Mouse (Mus musculus): ENCODE measurements around the gene Rcn3. TPM values are rescaled to one million over a fixed set of nuclear protein-coding genes. Genes with fewer than 3 reads are reported as not detected.

Rcn3 gene
- polyA plus RNA-seq, 1 experiment, result 277 TPM

GRCm38 (mm10) chr7:45048923-45049657 lies 42.9 kb downstream of the Rcn3 start:
- DNase-seq (ENCODE audit: low spot score), result no peak

- DNase-seq (ENCODE audit: low spot score), result no peak
These were observed 43.8 kb downstream of the Rcn3 start for GRCm38 (mm10) chr7:45048001-45048890.

- no peak for DNase-seq (ENCODE audit: low spot score)
These were observed 44.5 kb downstream of the Rcn3 start for GRCm38 (mm10) chr7:45047491-45047890.

DNA sequence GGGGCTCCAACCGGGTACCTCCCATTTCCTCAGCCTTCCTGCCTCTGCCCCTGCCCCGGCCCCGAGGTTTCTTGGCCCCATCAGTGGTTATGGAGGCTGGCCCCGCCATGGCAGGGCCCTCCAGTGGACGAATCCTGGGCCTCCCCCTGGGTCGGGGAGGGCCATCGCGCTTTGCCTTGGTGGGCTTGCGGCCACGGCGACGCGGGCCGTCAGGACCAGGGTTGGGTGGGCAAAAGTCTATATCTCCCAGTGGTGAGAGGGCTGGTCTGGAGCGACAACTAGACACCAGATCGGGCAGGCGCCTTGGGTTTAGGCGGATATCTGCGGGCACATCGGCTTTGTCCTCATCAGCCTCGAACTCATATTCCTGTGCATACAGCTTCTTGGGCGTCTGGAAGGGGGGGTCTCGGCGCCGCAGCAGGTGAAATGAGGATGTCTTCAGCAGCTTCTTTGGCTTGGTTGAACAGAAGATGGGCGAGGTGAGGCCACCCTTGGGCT lies 45.1 kb downstream of the Rcn3 start:
- no peak for DNase-seq (ENCODE audit: low spot score)

GRCm38 (mm10) chr7:45045741-45046140 lies 46.3 kb downstream of the Rcn3 start:
- DNase-seq (ENCODE audit: low spot score), result no peak

DNA sequence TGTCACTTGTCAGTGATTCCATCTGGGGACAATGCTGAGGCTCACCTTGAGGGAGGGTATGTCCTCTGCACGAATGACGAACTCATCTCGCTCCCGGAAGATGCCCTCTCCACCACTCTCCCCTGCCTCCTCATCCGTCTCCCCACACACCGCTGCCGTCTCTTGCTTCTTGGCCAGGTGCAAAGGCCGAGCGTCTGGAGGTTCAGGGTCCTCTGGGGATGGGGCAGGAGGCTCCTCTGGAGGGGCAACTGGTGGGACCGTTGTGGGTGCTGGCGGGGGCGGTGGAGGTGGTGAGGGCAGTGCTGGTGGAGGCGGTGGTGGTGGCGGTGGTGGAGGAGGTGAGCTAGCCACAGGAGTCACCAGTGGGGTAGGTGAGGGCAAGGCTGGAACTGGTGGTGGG lies 48.7 kb downstream of the Rcn3 start:
- no peak for DNase-seq (ENCODE audit: low spot score)

DNA sequence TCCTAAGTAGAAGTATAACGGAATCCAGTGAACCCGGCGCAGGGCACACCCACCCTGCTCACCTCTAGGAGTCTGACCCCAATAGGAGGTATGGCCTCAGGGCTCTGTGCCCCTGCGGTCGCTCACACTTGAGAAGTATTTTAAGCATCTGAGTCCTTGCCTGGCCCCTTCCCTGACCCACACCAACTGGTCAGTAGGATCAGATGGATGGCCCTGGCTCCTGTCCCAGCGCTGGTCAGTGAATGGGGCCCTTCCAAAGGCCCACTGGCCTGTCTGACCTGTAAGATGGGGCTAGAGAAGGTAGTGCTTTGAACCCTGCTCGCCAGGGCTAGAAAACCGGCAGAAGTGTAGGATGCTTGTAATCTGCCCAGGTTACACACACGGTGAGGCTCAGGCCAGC lies 51.2 kb downstream of the Rcn3 start:
- no peak for DNase-seq (ENCODE audit: low spot score)

DNA sequence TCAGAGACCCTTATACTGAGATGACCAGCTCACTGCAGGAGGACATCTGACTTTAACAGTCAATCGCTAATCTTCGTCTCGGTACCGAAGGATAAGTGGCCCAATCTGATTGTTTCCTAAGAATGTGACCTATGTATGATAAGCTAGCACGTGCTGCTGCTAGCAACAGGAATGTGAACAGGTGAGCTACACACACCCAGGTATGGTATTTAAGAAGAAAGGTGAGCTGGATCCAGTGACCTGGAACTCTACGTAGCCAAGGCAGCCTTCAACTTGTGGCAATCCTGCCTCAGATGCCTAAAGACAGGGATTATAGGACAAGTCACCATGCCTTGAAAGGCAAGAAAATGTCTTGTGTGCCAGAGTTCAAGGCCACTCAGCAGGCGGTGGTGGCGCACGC lies 53.6 kb downstream of the Rcn3 start:
- no peak for DNase-seq (ENCODE audit: low spot score)

- DNase-seq (ENCODE audit: low spot score), result no peak
These were observed 54.2 kb downstream of the Rcn3 start for GRCm38 (mm10) chr7:45037720-45038361.

DNA sequence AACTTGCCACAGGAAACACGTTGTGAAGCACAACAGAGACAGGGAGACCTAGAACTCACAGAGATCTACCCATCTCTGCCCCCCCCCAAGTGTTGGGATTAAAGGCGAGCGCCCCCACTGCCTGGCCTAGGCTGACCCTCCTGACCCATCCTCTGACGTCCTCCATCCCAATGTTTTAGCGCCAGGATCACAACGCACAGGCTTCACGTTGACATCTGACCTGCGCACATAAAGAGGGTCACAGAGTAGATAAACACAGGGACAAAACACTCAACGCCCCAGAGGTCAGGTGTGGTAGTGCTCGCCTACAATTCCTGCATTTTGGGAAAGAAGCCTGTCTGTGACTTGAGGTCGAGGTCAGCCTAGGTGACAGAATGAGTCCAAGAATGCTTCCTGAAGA lies 55.3 kb downstream of the Rcn3 start:
- DNase-seq (ENCODE audit: low spot score), result no peak

DNA sequence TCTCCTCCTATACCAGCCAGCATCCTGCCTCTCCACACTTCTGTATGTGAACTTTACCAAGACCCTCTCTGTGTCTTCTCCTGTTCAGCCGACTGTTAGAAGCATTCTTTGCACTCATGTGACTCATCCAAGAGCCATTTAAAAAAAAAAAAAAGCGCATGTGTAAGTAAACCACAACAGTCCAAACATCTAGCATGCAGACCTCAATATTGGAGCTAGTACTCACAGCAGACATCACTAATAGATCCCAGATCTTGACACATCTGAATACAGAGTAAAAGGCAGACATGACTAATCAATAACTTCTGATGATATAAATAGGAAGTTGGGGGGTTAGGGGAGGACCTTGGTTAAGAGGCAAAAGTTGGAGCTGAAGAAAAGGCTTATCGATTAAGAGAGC lies 56.4 kb downstream of the Rcn3 start:
- DNase-seq (ENCODE audit: low spot score), result no peak

GRCm38 (mm10) chr7:45033722-45034359 lies 58.2 kb downstream of the Rcn3 start:
- peak; percentile 18 for DNase-seq (ENCODE audit: low spot score)

Other genes with a start within 250 kb of the Rcn3 start
- gene Akt1s1, start 243.2 kb downstream of the Rcn3 start, polyA plus RNA-seq (2012; rRNA removed), result 93.8 and 99.5 TPM in 2 replicates
- 67.3 and 68.9 TPM in 2 replicates for gene Tbc1d17, start 243.1 kb downstream of the Rcn3 start, polyA plus RNA-seq (2012; rRNA removed)
- gene Pnkp, start 235.1 kb downstream of the Rcn3 start, polyA plus RNA-seq (2012; rRNA removed), result 23.4 and 24.1 TPM in 2 replicates
- 176 and 195 TPM in 2 replicates for gene Ptov1, start 222.4 kb downstream of the Rcn3 start, polyA plus RNA-seq (2012; rRNA removed)
- 57.8 and 66.1 TPM in 2 replicates for gene Med25, start 199.5 kb downstream of the Rcn3 start, polyA plus RNA-seq (2012; rRNA removed)
- 47.7 and 53.9 TPM in 2 replicates for gene Fuz, start 196.1 kb downstream of the Rcn3 start, polyA plus RNA-seq (2012; rRNA removed)
- 74.2 and 77.7 TPM in 2 replicates for gene Ap2a1, start 162.7 kb downstream of the Rcn3 start, polyA plus RNA-seq (2012; rRNA removed)
- 0.03 and 0.08 TPM in 2 replicates for gene Tsks, start 149.0 kb downstream of the Rcn3 start, polyA plus RNA-seq (2012; rRNA removed)
- gene Cpt1c, start 117.4 kb downstream of the Rcn3 start, polyA plus RNA-seq (2012; rRNA removed), result 26.1 and 26.8 TPM in 2 replicates
- gene Prmt1, start 105.7 kb downstream of the Rcn3 start, polyA plus RNA-seq (2012; rRNA removed), result 183 and 244 TPM in 2 replicates
- 133 and 171 TPM in 2 replicates for gene Irf3, start 94.6 kb downstream of the Rcn3 start, polyA plus RNA-seq (2012; rRNA removed)
- gene Bcl2l12, start 93.5 kb downstream of the Rcn3 start, polyA plus RNA-seq (2012; rRNA removed), result 28.6 and 34.8 TPM in 2 replicates
- gene Scaf1, start 75.9 kb downstream of the Rcn3 start, polyA plus RNA-seq (2012; rRNA removed), result 58.4 and 63.5 TPM in 2 replicates
- gene Rras, start 74.3 kb downstream of the Rcn3 start, polyA plus RNA-seq (2012; rRNA removed), result 383 and 414 TPM in 2 replicates
- gene Prr12, start 39.3 kb downstream of the Rcn3 start, polyA plus RNA-seq (2012; rRNA removed), result 5.1 and 18.2 TPM in 2 replicates
- 59.9 and 69.6 TPM in 2 replicates for gene Nosip, start 29.8 kb downstream of the Rcn3 start, polyA plus RNA-seq (2012; rRNA removed)
- 37.6 and 46.5 TPM in 2 replicates for gene Prrg2, start 29.5 kb downstream of the Rcn3 start, polyA plus RNA-seq (2012; rRNA removed)
- gene Fcgrt, start 11.6 kb upstream of the Rcn3 start, polyA plus RNA-seq (2012; rRNA removed), result 144 and 157 TPM in 2 replicates
- 903 and 1,312 TPM in 2 replicates for gene Rps11, start 32.2 kb upstream of the Rcn3 start, polyA plus RNA-seq (2012; rRNA removed)
- 3,442 and 3,633 TPM in 2 replicates for gene Rpl13a, start 36.5 kb upstream of the Rcn3 start, polyA plus RNA-seq (2012; rRNA removed)
- gene Gm45713, start 44.0 kb upstream of the Rcn3 start, polyA plus RNA-seq (2012; rRNA removed), result 0.28 and 0.44 TPM in 2 replicates
- 74.5 and 83.1 TPM in 2 replicates for gene Flt3l, start 44.2 kb upstream of the Rcn3 start, polyA plus RNA-seq (2012; rRNA removed)
- gene Pih1d1, start 62.1 kb upstream of the Rcn3 start, polyA plus RNA-seq (2012; rRNA removed), result 48.3 and 58.3 TPM in 2 replicates
- gene Aldh16a1, start 62.4 kb upstream of the Rcn3 start, polyA plus RNA-seq (2012; rRNA removed), result 27.7 and 30.9 TPM in 2 replicates
- gene Slc17a7, start 71.7 kb upstream of the Rcn3 start, polyA plus RNA-seq (2012; rRNA removed), result 0.03 and 0.04 TPM in 2 replicates
- 0.03 TPM in 1 of 2 replicates, not detected in the other for gene Gfy, start 87.3 kb upstream of the Rcn3 start, polyA plus RNA-seq (2012; rRNA removed)
- not detected in 2 replicates for gene Pth2, start 88.8 kb upstream of the Rcn3 start, polyA plus RNA-seq (2012; rRNA removed)
- gene Ccdc155, start 112.7 kb upstream of the Rcn3 start, polyA plus RNA-seq (2012; rRNA removed), result 0.12 and 0.15 TPM in 2 replicates
- gene Dkkl1, start 119.9 kb upstream of the Rcn3 start, polyA plus RNA-seq (2012; rRNA removed), result 5.1 and 7.5 TPM in 2 replicates
- gene Tead2, start 123.5 kb upstream of the Rcn3 start, polyA plus RNA-seq (2012; rRNA removed), result 29.1 and 29.2 TPM in 2 replicates
- gene Cd37, start 146.9 kb upstream of the Rcn3 start, polyA plus RNA-seq (2012; rRNA removed), result 12.3 and 15.1 TPM in 2 replicates
- not detected in 2 replicates for gene Slc6a16, start 148.9 kb upstream of the Rcn3 start, polyA plus RNA-seq (2012; rRNA removed)
- gene Slc6a21, start 185.3 kb upstream of the Rcn3 start, polyA plus RNA-seq (2012; rRNA removed), result not detected in 2 replicates
- 33.6 and 39.8 TPM in 2 replicates for gene Trpm4, start 241.6 kb upstream of the Rcn3 start, polyA plus RNA-seq (2012; rRNA removed)
- gene Hrc, start 243.1 kb upstream of the Rcn3 start, polyA plus RNA-seq (2012; rRNA removed), result 0.59 and 1.1 TPM in 2 replicates

Data from urinary bladder, adult 2 months (tissue).